26 mouse cellular contexts compared by ENCODE assay signal in the genomic region with DNA sequence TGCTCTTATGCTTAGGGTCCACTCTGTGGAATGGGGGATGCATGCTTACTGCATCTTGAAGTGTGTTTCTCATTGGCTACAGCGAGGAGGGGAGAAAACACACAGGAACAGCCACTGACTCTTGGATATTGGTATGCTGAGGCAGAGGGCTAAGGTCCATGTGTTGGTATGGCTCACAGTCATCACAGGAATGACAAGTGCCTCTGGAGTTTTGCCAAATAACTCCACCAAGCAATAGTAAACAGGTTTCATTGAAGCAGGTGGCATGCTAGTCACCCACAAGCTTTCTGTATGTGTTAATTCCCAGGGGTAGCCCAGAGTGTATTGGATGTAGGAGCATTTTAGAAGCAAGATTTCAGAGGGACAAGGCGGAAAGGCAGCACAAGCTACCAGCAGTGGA.
DNase-seq lines count a peak whose midpoint lies in the region; ATAC-seq and TF ChIP-seq lines count a peak whose summit lies in the region.
"Had no signal": no experiment of that assay in that cellular context is flagged by ENCODE, and none has a peak within 500 bp of the region (broad histone marks: within the 10 kb centered on the region; RNA-seq: fewer than 3 reads in every experiment).

No protein-coding gene starts in this region.

- no peak for DNase-seq in heart, postnatal 36 days
- peak; percentile 47 to 74 for DNase-seq in lung, adult 18-20 months
- no peak for DNase-seq in lung, adult 2 months
- peak; percentile 53 for DNase-seq in lung, postnatal 10 days
- DNase-seq: adrenal gland, adult 2 months; adrenal gland, postnatal 36 days; cerebellum, adult 18-20 months; cerebellum, postnatal 10 days; gastrocnemius, postnatal 14 days; kidney, adult 2 months; kidney, postnatal 36 days; right cerebral cortex, adult 18-20 months; spleen, adult 18-20 months; thymus, postnatal 14 days had no signal

- no peak overlapping the region for H3K9ac ChIP-seq in heart, embryonic 15.5 days
- no peak overlapping the region for H3K9ac ChIP-seq in forebrain, embryonic 15.5 days (replicated peaks)
- no peak overlapping the region for H3K9ac ChIP-seq in hindbrain, embryonic 12.5 days
- H3K9ac ChIP-seq: limb, embryonic 13.5 days; liver, embryonic 12.5 days; midbrain, embryonic 12.5 days; neural tube, embryonic 12.5 days had no signal

- TF ChIP-seq POLR2A in lung, adult 2 months (IDR thresholded peaks at IDR 0.05; ENCODE audit: borderline replicate concordance, extremely low read depth, low read depth, low read length) = no peak

- TF ChIP-seq CTCF in lung, adult 2 months (IDR thresholded peaks at IDR 0.05; ENCODE audit: insufficient read depth, low read length) = no peak

- no peaks in the 10 kb centered on the region for H3K9me3 ChIP-seq in heart, embryonic 15.5 days (replicated peaks)
- H3K9me3 ChIP-seq in forebrain, embryonic 15.5 days = no peaks in the 10 kb centered on the region
- no peaks in the 10 kb centered on the region for H3K9me3 ChIP-seq in hindbrain, embryonic 12.5 days (replicated peaks)
- H3K9me3 ChIP-seq: limb, embryonic 13.5 days; liver, embryonic 12.5 days; megakaryocyte, embryonic 14.5 days; midbrain, embryonic 12.5 days; neural tube, embryonic 12.5 days had no signal

- H3K4me2 ChIP-seq in heart, embryonic 15.5 days = no peak overlapping the region
- no peak overlapping the region for H3K4me2 ChIP-seq in forebrain, embryonic 15.5 days (replicated peaks)
- no peak overlapping the region for H3K4me2 ChIP-seq in hindbrain, embryonic 12.5 days (replicated peaks)
- H3K4me2 ChIP-seq: limb, embryonic 13.5 days; liver, embryonic 12.5 days; midbrain, embryonic 12.5 days; neural tube, embryonic 12.5 days had no signal

- intact Hi-C loops in heart, postnatal 36 days (cut with DNase I) = no loop called here

- no peak overlapping the region for H3K4me3 ChIP-seq in heart, embryonic 15.5 days
- no peak overlapping the region for H3K4me3 ChIP-seq in lung, adult 2 months (replicated peaks; ENCODE audit: extremely low read depth, low read depth, low read length)
- no peak overlapping the region for H3K4me3 ChIP-seq in forebrain, embryonic 15.5 days
- no peak overlapping the region for H3K4me3 ChIP-seq in hindbrain, embryonic 12.5 days
- H3K4me3 ChIP-seq: erythroblast, embryonic 14.5 days; limb, embryonic 13.5 days; liver, embryonic 12.5 days; megakaryocyte, embryonic 14.5 days; midbrain, embryonic 12.5 days; myocyte; neural tube, embryonic 12.5 days had no signal

- ATAC-seq in heart, embryonic 15.5 days (replicated peaks; ENCODE audit: insufficient number of reproducible peaks, insufficient read depth, low FRiP score, low read depth) = peak; percentile 42; the same call in 1 of the 2 replicates
- no peak for ATAC-seq in forebrain, embryonic 15.5 days (replicated peaks)
- no peak for ATAC-seq in hindbrain, embryonic 12.5 days (ENCODE audit: low FRiP score)
- ATAC-seq: CD4-positive, CD25-positive, alpha-beta regulatory T cell, adult 4 months; hindbrain, embryonic 16.5 days; liver, embryonic 12.5 days had no signal

- H3K4me1 ChIP-seq in heart, embryonic 15.5 days (replicated peaks) = peaks cover 66% of the 10 kb centered on the region
- peaks cover 6% of the 10 kb centered on the region for H3K4me1 ChIP-seq in lung, adult 2 months (ENCODE audit: control insufficient read depth, insufficient read depth, low read length)
- H3K4me1 ChIP-seq in forebrain, embryonic 15.5 days = 0 out of 2 replicates have a peak, but pooled peaks cover 6% of the 10 kb centered on the region
- peaks cover 15% of the 10 kb centered on the region for H3K4me1 ChIP-seq in hindbrain, embryonic 12.5 days

- no peaks in the 10 kb centered on the region for H3K36me3 ChIP-seq in heart, embryonic 15.5 days
- no peaks in the 10 kb centered on the region for H3K36me3 ChIP-seq in forebrain, embryonic 15.5 days
- no peaks in the 10 kb centered on the region for H3K36me3 ChIP-seq in hindbrain, embryonic 12.5 days
- H3K36me3 ChIP-seq: limb, embryonic 13.5 days; liver, embryonic 12.5 days; midbrain, embryonic 12.5 days; neural tube, embryonic 12.5 days had no signal

- peak overlapping the region; percentile 50 for H3K27ac ChIP-seq in heart, embryonic 15.5 days
- H3K27ac ChIP-seq in forebrain, embryonic 15.5 days (replicated peaks) = no peak overlapping the region
- H3K27ac ChIP-seq in hindbrain, embryonic 12.5 days = no peak overlapping the region
- H3K27ac ChIP-seq: limb, embryonic 13.5 days; liver, embryonic 12.5 days; midbrain, embryonic 12.5 days; neural tube, embryonic 12.5 days had no signal

- 58% methylated on average over 2 of the region's 2 CpGs for WGBS in heart, embryonic 15.5 days
- WGBS in lung, adult 2 months = 71% methylated on average over 2 of the region's 2 CpGs
- WGBS in forebrain, embryonic 15.5 days = 92% methylated on average over 2 of the region's 2 CpGs
- WGBS in hindbrain, embryonic 12.5 days = 84% methylated on average over 2 of the region's 2 CpGs

- no peaks in the 10 kb centered on the region for H3K27me3 ChIP-seq in heart, embryonic 15.5 days
- no peaks in the 10 kb centered on the region for H3K27me3 ChIP-seq in forebrain, embryonic 15.5 days
- no peaks in the 10 kb centered on the region for H3K27me3 ChIP-seq in hindbrain, embryonic 12.5 days
- H3K27me3 ChIP-seq: liver, embryonic 12.5 days; midbrain, embryonic 12.5 days; neural tube, embryonic 12.5 days had no signal

Comparison
In these comparisons a context has a peak if more than half of its experiments do, and no peak if none do; other contexts are left out.
1. DNase-seq: peak in lung, adult 18-20 months (2 of 2) and lung, postnatal 10 days (single experiment); none in heart, postnatal 36 days (0 of 2) and lung, adult 2 months (single experiment).